13 mouse cellular contexts compared by ENCODE assay signal in the genomic region with DNA sequence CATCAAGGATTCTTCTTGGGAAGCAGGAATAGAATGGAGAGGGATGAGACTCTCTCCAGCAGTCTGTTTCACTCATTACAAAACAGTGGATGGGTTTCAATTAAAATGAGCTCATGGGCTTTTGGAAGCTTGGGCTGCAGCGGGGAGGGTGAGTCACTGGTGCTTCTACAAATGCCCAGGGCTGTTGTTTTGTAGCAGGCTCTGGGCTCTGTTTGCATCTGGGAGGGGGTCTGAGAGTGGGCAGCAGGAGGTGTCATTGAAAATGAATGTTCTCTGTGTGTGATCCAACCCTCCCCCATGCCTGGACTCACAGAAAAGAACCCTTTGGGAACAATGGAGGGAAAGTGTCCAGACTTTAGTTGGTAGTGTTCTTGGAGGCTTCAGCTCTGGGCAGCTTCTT.
DNase-seq lines count a peak whose midpoint lies in the region; ATAC-seq and TF ChIP-seq lines count a peak whose summit lies in the region.
"Had no signal": no experiment of that assay in that cellular context is flagged by ENCODE, and none has a peak within 500 bp of the region (broad histone marks: within the 10 kb centered on the region; RNA-seq: fewer than 3 reads in every experiment).

No protein-coding gene starts in this region.

- H3K36me3 ChIP-seq in midbrain, postnatal 0 days (ENCODE audit: insufficient read depth, low read length): no peaks in the 10 kb centered on the region
- no peaks in the 10 kb centered on the region for H3K36me3 ChIP-seq in midbrain, embryonic 13.5 days
- H3K36me3 ChIP-seq in hindbrain, embryonic 10.5 days: no peaks in the 10 kb centered on the region
- H3K36me3 ChIP-seq in limb, embryonic 10.5 days: no peaks in the 10 kb centered on the region
- H3K36me3 ChIP-seq: lung, embryonic 15.5 days; neural tube, embryonic 13.5 days had no signal

- DNase-seq in cerebellum, adult 9-11 months: peak; percentile 2
- DNase-seq in cerebellum, adult 11-12 months: no peak
- peak; percentile 45 for DNase-seq in midbrain, postnatal 0 days (ENCODE audit: low spot score)
- no peak for DNase-seq in hindbrain, embryonic 10.5 days (ENCODE audit: low spot score)
- DNase-seq in layer of hippocampus, postnatal 36 days: peak; percentile 13 to 14
- DNase-seq in thymus, postnatal 4 days: no peak
- DNase-seq in limb, embryonic 10.5 days (ENCODE audit: low spot score): no peak
- DNase-seq: kidney, postnatal 4 days; liver had no signal

- no peak overlapping the region for H3K4me2 ChIP-seq in midbrain, postnatal 0 days (ENCODE audit: low read depth, low read length, poor library complexity, severe bottlenecking)
- H3K4me2 ChIP-seq in midbrain, embryonic 13.5 days (replicated peaks): no peak overlapping the region
- H3K4me2 ChIP-seq: lung, embryonic 15.5 days; neural tube, embryonic 13.5 days had no signal

- H3K27me3 ChIP-seq in midbrain, postnatal 0 days (ENCODE audit: insufficient read depth, low read length): no peaks in the 10 kb centered on the region
- no peaks in the 10 kb centered on the region for H3K27me3 ChIP-seq in midbrain, embryonic 13.5 days
- peaks cover 5% of the 10 kb centered on the region; the same call in 1 of the 2 replicates for H3K27me3 ChIP-seq in hindbrain, embryonic 10.5 days (ENCODE audit: insufficient read depth, poor library complexity, severe bottlenecking)
- H3K27me3 ChIP-seq in limb, embryonic 10.5 days (ENCODE audit: low read depth, poor library complexity, severe bottlenecking): no peaks in the 10 kb centered on the region
- H3K27me3 ChIP-seq: lung, embryonic 15.5 days; neural tube, embryonic 13.5 days had no signal

- no peak for TF ChIP-seq CTCF in midbrain, postnatal 0 days (IDR thresholded peaks at IDR 0.05)

- H3K4me1 ChIP-seq in midbrain, postnatal 0 days (ENCODE audit: insufficient read depth, low read length): no peaks in the 10 kb centered on the region
- peaks cover 9% of the 10 kb centered on the region for H3K4me1 ChIP-seq in midbrain, embryonic 13.5 days (replicated peaks)
- H3K4me1 ChIP-seq in hindbrain, embryonic 10.5 days (replicated peaks): peaks cover 17% of the 10 kb centered on the region
- H3K4me1 ChIP-seq in limb, embryonic 10.5 days: no peaks in the 10 kb centered on the region; the same call in 1 of the 2 replicates

- 42% methylated on average over 1 of the region's 1 CpGs for WGBS in midbrain, postnatal 0 days
- 52% methylated on average over 1 of the region's 1 CpGs for WGBS in midbrain, embryonic 13.5 days
- WGBS in hindbrain, embryonic 10.5 days: 38% methylated on average over 1 of the region's 1 CpGs
- WGBS in limb, embryonic 10.5 days: 57% methylated on average over 1 of the region's 1 CpGs

- no peak overlapping the region for H3K4me3 ChIP-seq in midbrain, postnatal 0 days (ENCODE audit: low read depth, low read length)
- H3K4me3 ChIP-seq in midbrain, embryonic 13.5 days (replicated peaks): no peak overlapping the region
- no peak overlapping the region for H3K4me3 ChIP-seq in hindbrain, embryonic 10.5 days
- no peak overlapping the region for H3K4me3 ChIP-seq in limb, embryonic 10.5 days
- H3K4me3 ChIP-seq: lung, embryonic 15.5 days; neural tube, embryonic 13.5 days had no signal

- no peak overlapping the region for H3K9ac ChIP-seq in midbrain, postnatal 0 days (replicated peaks; ENCODE audit: low read length, poor library complexity, severe bottlenecking)
- no peak overlapping the region for H3K9ac ChIP-seq in midbrain, embryonic 13.5 days (replicated peaks)
- H3K9ac ChIP-seq: lung, embryonic 15.5 days; neural tube, embryonic 13.5 days had no signal

- H3K27ac ChIP-seq in midbrain, postnatal 0 days (ENCODE audit: low read depth, low read length): no peak overlapping the region
- no peak overlapping the region for H3K27ac ChIP-seq in midbrain, embryonic 13.5 days
- peak overlapping the region; percentile 63 for H3K27ac ChIP-seq in hindbrain, embryonic 10.5 days
- H3K27ac ChIP-seq in limb, embryonic 10.5 days: no peak overlapping the region
- H3K27ac ChIP-seq: lung, embryonic 15.5 days; neural tube, embryonic 13.5 days had no signal

- no peaks in the 10 kb centered on the region for H3K9me3 ChIP-seq in midbrain, postnatal 0 days (ENCODE audit: low read length)
- H3K9me3 ChIP-seq in midbrain, embryonic 13.5 days: no peaks in the 10 kb centered on the region
- H3K9me3 ChIP-seq in hindbrain, embryonic 10.5 days: no peaks in the 10 kb centered on the region
- H3K9me3 ChIP-seq in limb, embryonic 10.5 days (replicated peaks): no peaks in the 10 kb centered on the region
- H3K9me3 ChIP-seq: lung, embryonic 15.5 days; neural tube, embryonic 13.5 days had no signal

- no peak for ATAC-seq in midbrain, postnatal 0 days (ENCODE audit: low FRiP score)
- no peak for ATAC-seq in midbrain, embryonic 13.5 days
- ATAC-seq: intestine, postnatal 0 days had no signal

Comparison
In these comparisons a context has a peak if more than half of its experiments do, and no peak if none do; other contexts are left out.
1. DNase-seq: peak in cerebellum, adult 9-11 months (single experiment), midbrain, postnatal 0 days (single experiment) and layer of hippocampus, postnatal 36 days (2 of 2); none in cerebellum, adult 11-12 months (single experiment), hindbrain, embryonic 10.5 days (single experiment), thymus, postnatal 4 days (single experiment) and limb, embryonic 10.5 days (single experiment).